ENCODE assay signal across 9 mouse cellular contexts in genomic region chr5:110363179-110363821, GRCm38 (mm10). TPM values are rescaled to one million over a fixed set of nuclear protein-coding genes. Genes with fewer than 3 reads are reported as not detected.
DNase-seq lines count a peak whose midpoint lies in the region; ATAC-seq lines count a peak whose summit lies in the region.
"Had no signal": no experiment of that assay in that cellular context is flagged by ENCODE, and none has a peak within 500 bp of the region (broad histone marks: within the 10 kb centered on the region; RNA-seq: fewer than 3 reads in every experiment).

No protein-coding gene starts in this region.

- H3K4me3 ChIP-seq in heart, embryonic 13.5 days: peak overlapping the region; percentile 64
- peak overlapping the region; percentile 49 for H3K4me3 ChIP-seq in kidney, embryonic 16.5 days (ENCODE audit: low read length)
- H3K4me3 ChIP-seq in liver, embryonic 12.5 days: peak overlapping the region; percentile 51
- peak overlapping the region; percentile 40 for H3K4me3 ChIP-seq in neural tube, embryonic 11.5 days (ENCODE audit: low read depth, low read length)
- H3K4me3 ChIP-seq in stomach, embryonic 16.5 days (replicated peaks; ENCODE audit: low read length): peak overlapping the region; percentile 56

- H3K4me1 ChIP-seq in heart, embryonic 13.5 days: peaks cover 4% of the 10 kb centered on the region
- peaks cover 8% of the 10 kb centered on the region; the same call in 1 of the 2 replicates for H3K4me1 ChIP-seq in kidney, embryonic 16.5 days (ENCODE audit: insufficient read depth, low read length)
- H3K4me1 ChIP-seq in liver, embryonic 12.5 days: peaks cover 11% of the 10 kb centered on the region
- H3K4me1 ChIP-seq in neural tube, embryonic 11.5 days (ENCODE audit: control insufficient read depth, insufficient read depth, low read length): no peaks in the 10 kb centered on the region; the same call in 1 of the 2 replicates
- H3K4me1 ChIP-seq in stomach, embryonic 16.5 days (ENCODE audit: control insufficient read depth, insufficient read depth, low read length): peaks cover 6% of the 10 kb centered on the region; the same call in 1 of the 2 replicates

- H3K36me3 ChIP-seq in heart, embryonic 13.5 days: peaks cover 19% of the 10 kb centered on the region
- peaks cover 6% of the 10 kb centered on the region for H3K36me3 ChIP-seq in kidney, embryonic 16.5 days (ENCODE audit: insufficient read depth, low read length)
- peaks cover 11% of the 10 kb centered on the region for H3K36me3 ChIP-seq in liver, embryonic 12.5 days
- peaks cover 5% of the 10 kb centered on the region for H3K36me3 ChIP-seq in neural tube, embryonic 11.5 days (ENCODE audit: control insufficient read depth, insufficient read depth, low read length)
- H3K36me3 ChIP-seq in stomach, embryonic 16.5 days (ENCODE audit: control insufficient read depth, insufficient read depth, low read length): peaks cover 6% of the 10 kb centered on the region; the same call in 1 of the 2 replicates

- H3K4me2 ChIP-seq in heart, embryonic 13.5 days: peak overlapping the region; percentile 93
- H3K4me2 ChIP-seq in kidney, embryonic 16.5 days (replicated peaks; ENCODE audit: low read depth, low read length): peak overlapping the region; percentile 74
- peak overlapping the region; percentile 85 for H3K4me2 ChIP-seq in liver, embryonic 12.5 days
- H3K4me2 ChIP-seq in neural tube, embryonic 11.5 days (ENCODE audit: low read depth): peak overlapping the region; percentile 83
- H3K4me2 ChIP-seq in stomach, embryonic 16.5 days (ENCODE audit: low read depth, low read length): peak overlapping the region; percentile 89

- H3K9ac ChIP-seq in heart, embryonic 13.5 days: peak overlapping the region; percentile 79
- peak overlapping the region; percentile 72 for H3K9ac ChIP-seq in kidney, embryonic 16.5 days (replicated peaks; ENCODE audit: low read length)
- H3K9ac ChIP-seq in liver, embryonic 12.5 days: peak overlapping the region; percentile 53
- peak overlapping the region; percentile 54 for H3K9ac ChIP-seq in neural tube, embryonic 11.5 days (ENCODE audit: low read length)
- H3K9ac ChIP-seq in stomach, embryonic 16.5 days (ENCODE audit: low read length): peak overlapping the region; percentile 58

- ATAC-seq in erythroid progenitor cell, adult 5-6 weeks (replicated peaks; ENCODE audit: low FRiP score, poor library complexity, severe bottlenecking): 0 out of 2 replicates have a peak, but pooled peaks have one; percentile 21
- peak; percentile 68; the same call in 1 of the 2 replicates for ATAC-seq in heart, embryonic 13.5 days (ENCODE audit: extremely low read depth, insufficient number of reproducible peaks, low FRiP score, low TSS enrichment)
- peak; percentile 82 for ATAC-seq in kidney, embryonic 16.5 days (ENCODE audit: low FRiP score, low TSS enrichment)
- ATAC-seq in liver, embryonic 12.5 days: peak; percentile 73
- peak; percentile 78 for ATAC-seq in neural tube, embryonic 11.5 days (ENCODE audit: insufficient read depth, low FRiP score, low TSS enrichment)
- peak; percentile 89 for ATAC-seq in stomach, embryonic 16.5 days (ENCODE audit: insufficient read depth, low FRiP score)

- H3K27ac ChIP-seq in heart, embryonic 13.5 days (replicated peaks): 0 out of 2 replicates have a peak overlapping the region, but pooled peaks have one; percentile 30
- H3K27ac ChIP-seq in kidney, embryonic 16.5 days (ENCODE audit: low read length): peak overlapping the region; percentile 51; the same call in 1 of the 2 replicates
- no peak overlapping the region for H3K27ac ChIP-seq in liver, embryonic 12.5 days
- no peak overlapping the region for H3K27ac ChIP-seq in neural tube, embryonic 11.5 days (ENCODE audit: low read depth, low read length)
- H3K27ac ChIP-seq in stomach, embryonic 16.5 days (ENCODE audit: low read length): 0 out of 2 replicates have a peak overlapping the region, but pooled peaks have one; percentile 6

- H3K27me3 ChIP-seq in heart, embryonic 13.5 days (replicated peaks): peaks cover 7% of the 10 kb centered on the region
- no peaks in the 10 kb centered on the region for H3K27me3 ChIP-seq in kidney, embryonic 16.5 days (ENCODE audit: insufficient read depth, low read length)
- H3K27me3 ChIP-seq in liver, embryonic 12.5 days (replicated peaks): peaks cover 39% of the 10 kb centered on the region
- H3K27me3 ChIP-seq in neural tube, embryonic 11.5 days (ENCODE audit: control insufficient read depth, insufficient read depth, low read length): no peaks in the 10 kb centered on the region
- no peaks in the 10 kb centered on the region for H3K27me3 ChIP-seq in stomach, embryonic 16.5 days (ENCODE audit: control insufficient read depth, insufficient read depth, low read length)

- peak; percentile 55 to 71 for DNase-seq in urinary bladder, adult 18-20 months (ENCODE audit: low spot score in 2 of 2)
- DNase-seq in urinary bladder, postnatal 10 days (ENCODE audit: low spot score): no peak
- DNase-seq in neural tube, embryonic 11.5 days (ENCODE audit: low spot score): peak; percentile 82

- WGBS in heart, embryonic 13.5 days: 2% methylated on average over 66 of the region's 72 CpGs
- 2% methylated on average over 55 of the region's 72 CpGs for WGBS in kidney, embryonic 16.5 days
- 5% methylated on average over 61 of the region's 72 CpGs for WGBS in liver, embryonic 12.5 days (ENCODE audit: insufficient replicate concordance)
- under 1% methylated on average over 59 of the region's 72 CpGs for WGBS in neural tube, embryonic 11.5 days
- WGBS in stomach, embryonic 16.5 days: 4% methylated on average over 71 of the region's 72 CpGs

- H3K9me3 ChIP-seq in heart, embryonic 13.5 days: no peaks in the 10 kb centered on the region
- H3K9me3 ChIP-seq in kidney, embryonic 16.5 days (ENCODE audit: low read length): no peaks in the 10 kb centered on the region
- H3K9me3 ChIP-seq in liver, embryonic 12.5 days (replicated peaks): no peaks in the 10 kb centered on the region
- no peaks in the 10 kb centered on the region for H3K9me3 ChIP-seq in neural tube, embryonic 11.5 days (ENCODE audit: control insufficient read depth, low read length)
- H3K9me3 ChIP-seq in stomach, embryonic 16.5 days (replicated peaks; ENCODE audit: control insufficient read depth, low read length): no peaks in the 10 kb centered on the region; the same call in 1 of the 2 replicates

RNA-seq across cellular contexts. Expression of gene Lrcol1, which starts 18.8 kb away (rescaled TPM):
- not detected in 2 replicates for total RNA-seq in erythroid progenitor cell, adult 5-6 weeks (2015; ENCODE audit: low replicate concordance)
- not detected in 2 replicates for total RNA-seq in erythroid progenitor cell, adult 5-6 weeks (2017; ENCODE audit: low replicate concordance)
- polyA plus RNA-seq in heart, embryonic 13.5 days (2015; fragmentation: Nextera tagmentation; extraction: Ambion mirVana): not detected in 2 replicates
- polyA plus RNA-seq in kidney, embryonic 16.5 days (2015; fragmentation: Nextera tagmentation; extraction: Ambion mirVana): not detected in 2 replicates
- polyA plus RNA-seq in liver, embryonic 12.5 days (2016; fragmentation: Nextera tagmentation; extraction: Ambion mirVana): not detected in 2 replicates
- not detected in 2 replicates for polyA plus RNA-seq in neural tube, embryonic 11.5 days (2014; fragmentation: Nextera tagmentation; extraction: Ambion mirVana)
- polyA plus RNA-seq in stomach, embryonic 16.5 days (2015; fragmentation: Nextera tagmentation; extraction: Ambion mirVana): not detected in 2 replicates
- polyA plus RNA-seq: C2C12 had no signal

RNA-seq across cellular contexts. Expression of gene P2rx2, which starts 20.3 kb away (rescaled TPM):
- total RNA-seq in erythroid progenitor cell, adult 5-6 weeks (2015; ENCODE audit: low replicate concordance): not detected in 2 replicates
- not detected in 2 replicates for total RNA-seq in erythroid progenitor cell, adult 5-6 weeks (2017; ENCODE audit: low replicate concordance)
- polyA plus RNA-seq in heart, embryonic 13.5 days (2015; fragmentation: Nextera tagmentation; extraction: Ambion mirVana): 0.51 and 0.88 TPM in 2 replicates
- polyA plus RNA-seq in kidney, embryonic 16.5 days (2015; fragmentation: Nextera tagmentation; extraction: Ambion mirVana): 1.1 and 1.2 TPM in 2 replicates
- 0.06 TPM in 1 of 2 replicates, not detected in the other for polyA plus RNA-seq in liver, embryonic 12.5 days (2016; fragmentation: Nextera tagmentation; extraction: Ambion mirVana)
- 0.59 and 1.4 TPM in 2 replicates for polyA plus RNA-seq in neural tube, embryonic 11.5 days (2014; fragmentation: Nextera tagmentation; extraction: Ambion mirVana)
- polyA plus RNA-seq in stomach, embryonic 16.5 days (2015; fragmentation: Nextera tagmentation; extraction: Ambion mirVana): 0.72 TPM in 2 replicates

Comparison
In these comparisons a context has a peak if more than half of its experiments do, and no peak if none do; other contexts are left out.
1. ATAC-seq: peak in every context shown above with its lines; median percentile 89 in stomach, embryonic 16.5 days; 82 in kidney, embryonic 16.5 days; 78 in neural tube, embryonic 11.5 days; 73 in liver, embryonic 12.5 days; 68 in heart, embryonic 13.5 days; 21 in erythroid progenitor cell, adult 5-6 weeks.
2. H3K27ac ChIP-seq: peak in heart, embryonic 13.5 days (single experiment), kidney, embryonic 16.5 days (single experiment) and stomach, embryonic 16.5 days (single experiment); none in liver, embryonic 12.5 days (single experiment) and neural tube, embryonic 11.5 days (single experiment).
3. Peak in every context shown above with its lines, with median percentiles within 50 percentile points of each other: H3K4me2 ChIP-seq, H3K4me3 ChIP-seq and H3K9ac ChIP-seq.